Mouse (Mus musculus) layer of hippocampus, postnatal 25 days (tissue): ENCODE measurements around the gene Srp14. TPM values are rescaled to one million over a fixed set of nuclear protein-coding genes. Genes with fewer than 3 reads are reported as not detected.
A peak's percentile ranks its signal among the peaks of the same experiment; 100 is the strongest.

ENCODE experiments used
- DNase-seq, 2 experiments: peaks; one replicate each; pipeline ENCODE4 v3.0.0; 2022; ENCODE audit warnings: mixed read lengths in 2 of 2, low spot score in 1 of 2; ENCODE audit errors: extremely low spot score in 1 of 2
- total RNA-seq, 2 experiments: library from RNA; stranded (reverse); gene quantifications; 2 replicates each; pipeline ENCODE4 v1.2.3; 2021

The Srp14 gene
- total RNA-seq, 2 experiments from 2014 or later: 163 to 201 TPM

GRCm38 (mm10) chr2:118491281-118491731 is 11.8 kb upstream of the Srp14 start:
- no peak for DNase-seq

GRCm38 (mm10) chr2:118490241-118491091 is 11.0 kb upstream of the Srp14 start:
- DNase-seq: no peak

- no peak for DNase-seq
Observed at GRCm38 (mm10) chr2:118487806-118488205, 8.3 kb upstream of the Srp14 start.

GRCm38 (mm10) chr2:118486933-118487332 is 7.4 kb upstream of the Srp14 start:
- peak; percentile 69 to 92 for DNase-seq

GRCm38 (mm10) chr2:118485415-118485814 is 5.9 kb upstream of the Srp14 start:
- no peak for DNase-seq

- no peak for DNase-seq
Observed at GRCm38 (mm10) chr2:118484386-118484898, 4.9 kb upstream of the Srp14 start.

GRCm38 (mm10) chr2:118483032-118483431 is 3.5 kb upstream of the Srp14 start:
- DNase-seq: no peak

- no peak for DNase-seq
Observed at GRCm38 (mm10) chr2:118480886-118481285, 1.4 kb upstream of the Srp14 start.

GRCm38 (mm10) chr2:118478833-118479549 is 520 bp downstream of the Srp14 start:
- DNase-seq: no peak

- no peak for DNase-seq
Observed at GRCm38 (mm10) chr2:118468354-118468753, 11.2 kb downstream of the Srp14 start.

- DNase-seq: no peak
Observed at GRCm38 (mm10) chr2:118466601-118467000, 12.9 kb downstream of the Srp14 start.

- DNase-seq: no peak
Observed at GRCm38 (mm10) chr2:118465894-118466293, 13.6 kb downstream of the Srp14 start.

- DNase-seq: no peak
Observed at GRCm38 (mm10) chr2:118464450-118464849, 15.1 kb downstream of the Srp14 start.

- DNase-seq: no peak
Observed at GRCm38 (mm10) chr2:118463480-118463879, 16.0 kb downstream of the Srp14 start.

- DNase-seq: no peak
Observed at GRCm38 (mm10) chr2:118461480-118462165, 17.9 kb downstream of the Srp14 start.

- peak in 1 of 2 experiments; percentile 48 for DNase-seq
Observed at GRCm38 (mm10) chr2:118457463-118458261, 21.8 kb downstream of the Srp14 start.

GRCm38 (mm10) chr2:118457029-118457428 is 22.5 kb downstream of the Srp14 start:
- no peak for DNase-seq

- no peak for DNase-seq
Observed at GRCm38 (mm10) chr2:118451056-118451455, 28.5 kb downstream of the Srp14 start.

GRCm38 (mm10) chr2:118448181-118448580 is 31.3 kb downstream of the Srp14 start:
- no peak for DNase-seq
